Mouse (Mus musculus) spleen, postnatal 14 days (tissue): ENCODE measurements around the gene Zic5.

ENCODE experiments used
- DNase-seq, 2 experiments: peaks; one replicate each; pipeline ENCODE4 v3.0.0; 2021 to 2022; ENCODE audit warnings: low spot score in 2 of 2

Gene Zic5

DNA sequence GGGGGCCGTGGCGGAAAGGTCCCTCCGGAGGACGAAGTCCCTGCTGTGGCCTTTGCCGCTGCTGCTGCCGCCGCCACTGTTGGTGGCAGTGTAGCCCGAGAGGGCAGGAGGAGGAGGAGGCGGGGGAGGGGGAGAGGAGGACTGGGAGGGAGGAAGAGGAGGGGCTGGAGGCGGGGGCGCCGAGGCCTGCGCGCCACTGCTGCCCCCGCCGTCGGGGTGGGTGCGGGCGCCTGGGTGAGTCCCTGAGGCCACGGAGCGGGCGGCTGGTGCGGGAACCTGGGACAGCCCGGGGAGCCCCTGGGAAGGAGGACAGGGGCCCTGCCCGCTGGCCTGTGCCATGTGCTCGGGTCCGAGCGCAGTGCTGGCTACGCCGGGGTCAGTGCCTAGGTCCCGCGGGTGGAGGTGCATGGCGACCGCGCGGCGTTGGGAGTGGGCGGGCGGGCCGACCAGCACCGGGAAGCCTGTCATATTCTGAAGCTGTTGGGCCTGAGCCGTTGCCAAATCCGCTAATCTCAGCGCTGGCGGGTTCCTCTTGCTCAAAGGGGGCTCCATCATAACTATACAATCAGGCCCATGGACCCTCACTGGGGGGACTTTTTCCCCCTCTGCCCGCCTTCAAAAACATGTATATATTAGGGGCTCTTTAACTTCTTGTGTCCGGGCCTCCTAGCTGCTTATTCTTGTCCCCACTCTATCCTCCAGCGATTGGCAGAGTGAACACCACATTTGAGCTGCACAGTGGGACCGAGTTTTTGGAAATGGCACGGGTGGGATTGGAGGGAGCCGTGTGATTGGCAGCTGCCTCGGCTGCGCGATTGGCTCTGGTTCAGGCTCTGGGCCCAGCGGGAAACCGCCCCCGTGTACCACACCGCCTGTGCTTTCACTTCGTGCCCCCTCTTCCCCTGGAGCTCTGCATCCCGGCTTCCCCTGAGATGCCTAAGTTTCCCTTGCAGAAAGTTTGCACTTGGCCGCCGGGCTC is at the start of gene Zic5:
Gene Zic5, minus strand, starts transcription at position 915 of the 979 bp plus-strand sequence.
- no peak for DNase-seq

GRCm38 (mm10) chr14:122513511-122514036 is 48.1 kb upstream of the Zic5 start:
- no peak for DNase-seq

GRCm38 (mm10) chr14:122511519-122511918 is 46.0 kb upstream of the Zic5 start:
- no peak for DNase-seq

DNA sequence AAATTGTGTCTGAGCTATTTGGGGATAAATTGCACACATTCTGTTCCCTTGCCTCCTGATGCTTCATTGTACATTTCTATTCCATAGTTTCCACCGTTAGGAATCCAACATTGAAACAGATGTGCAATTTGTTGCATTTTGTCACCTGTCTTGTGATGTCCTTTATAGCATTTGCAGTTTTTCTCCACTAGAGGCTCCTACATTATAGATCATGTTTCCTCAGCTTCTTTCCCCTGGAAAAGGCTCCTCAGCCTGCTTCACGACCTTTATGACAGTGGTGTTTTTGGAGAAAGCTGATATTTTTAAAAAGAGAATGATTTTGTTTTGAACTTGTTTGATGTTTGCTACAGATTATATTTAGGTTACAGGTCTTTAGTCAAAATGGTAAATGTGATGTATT is 43.6 kb upstream of the Zic5 start:
- no peak for DNase-seq

DNA sequence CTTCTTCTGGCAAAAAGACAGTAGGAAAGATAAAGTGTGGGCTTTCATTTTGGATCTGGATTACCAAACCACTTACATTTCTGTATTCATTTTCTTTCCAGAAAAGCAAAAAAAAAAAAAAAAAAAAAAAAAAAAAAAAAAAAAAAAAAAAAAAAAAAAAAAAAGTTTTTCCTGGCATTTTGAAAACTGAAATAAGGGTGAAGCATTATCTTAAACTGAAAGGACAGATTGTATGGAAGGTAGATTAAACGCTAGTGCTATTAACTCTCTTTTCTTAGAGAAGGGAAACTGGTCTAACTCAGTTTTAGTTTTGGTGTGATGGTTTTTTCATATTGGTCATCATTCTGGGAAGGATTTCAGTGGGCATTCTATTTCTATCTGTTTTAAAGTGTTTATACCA is 26.5 kb upstream of the Zic5 start:
- no peak for DNase-seq

GRCm38 (mm10) chr14:122491521-122491920 is 26.0 kb upstream of the Zic5 start:
- no peak for DNase-seq

- DNase-seq, result no peak
Observed at GRCm38 (mm10) chr14:122490441-122491328, 25.2 kb upstream of the Zic5 start, which contains the start of gene Gm10837. TSS of gene Gm10837 (plus strand) at chr14:122490586.

DNA sequence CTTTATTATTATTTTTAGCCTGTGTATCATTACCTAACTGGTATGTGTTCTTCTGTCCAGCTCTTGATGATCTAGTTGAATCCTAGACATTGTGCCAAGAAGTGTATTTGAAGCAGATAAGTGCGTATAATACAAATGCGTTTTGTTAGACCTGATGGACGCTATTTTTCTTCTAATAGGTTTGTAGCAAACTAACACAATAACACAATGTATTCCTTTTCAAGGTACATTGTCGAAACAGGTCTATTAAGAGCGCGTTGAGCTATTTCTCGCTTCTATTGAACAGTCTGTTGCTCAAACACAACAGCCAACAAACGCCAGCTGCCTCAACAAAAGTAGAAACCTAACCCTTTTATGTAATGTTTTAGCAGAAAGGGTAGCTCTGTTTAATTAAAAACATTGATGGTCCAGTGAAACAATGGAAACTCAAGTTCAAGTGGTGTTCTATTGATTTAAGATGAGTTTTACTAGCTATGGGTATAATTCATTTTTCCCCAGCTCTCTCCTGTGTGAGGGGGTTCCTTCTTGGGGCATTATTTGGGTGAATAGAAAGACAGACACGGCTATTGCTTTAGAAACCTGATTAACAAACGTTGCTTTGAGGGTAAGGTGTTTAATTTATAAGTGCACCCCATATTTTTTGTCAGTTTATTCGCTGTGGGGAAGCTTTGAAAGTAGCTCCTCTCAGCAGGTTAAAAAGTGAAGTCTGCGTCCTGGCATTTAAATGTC is 24.4 kb upstream of the Zic5 start:
- no peak for DNase-seq

DNA sequence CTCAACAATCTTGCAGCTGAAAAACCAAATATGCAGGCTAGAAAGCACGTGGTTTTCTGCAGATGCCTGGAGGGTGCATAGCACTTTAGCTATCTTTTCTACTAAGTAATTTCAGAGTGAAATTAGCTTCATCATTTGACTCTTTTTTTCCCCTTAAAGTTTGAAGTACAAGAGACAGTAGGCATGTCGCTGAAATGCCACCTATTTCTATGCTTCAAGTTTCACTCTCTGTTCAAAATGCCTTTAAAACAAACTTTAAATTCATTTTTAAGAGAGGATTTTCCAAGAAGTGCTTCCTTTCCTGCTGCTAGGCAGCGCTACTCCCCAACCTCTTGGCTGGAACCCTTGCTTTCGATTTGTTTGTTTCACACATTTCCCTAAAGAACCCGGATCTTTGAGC is 23.6 kb upstream of the Zic5 start:
- DNase-seq, result no peak

GRCm38 (mm10) chr14:122487366-122487765 is 21.9 kb upstream of the Zic5 start:
- no peak for DNase-seq

DNA sequence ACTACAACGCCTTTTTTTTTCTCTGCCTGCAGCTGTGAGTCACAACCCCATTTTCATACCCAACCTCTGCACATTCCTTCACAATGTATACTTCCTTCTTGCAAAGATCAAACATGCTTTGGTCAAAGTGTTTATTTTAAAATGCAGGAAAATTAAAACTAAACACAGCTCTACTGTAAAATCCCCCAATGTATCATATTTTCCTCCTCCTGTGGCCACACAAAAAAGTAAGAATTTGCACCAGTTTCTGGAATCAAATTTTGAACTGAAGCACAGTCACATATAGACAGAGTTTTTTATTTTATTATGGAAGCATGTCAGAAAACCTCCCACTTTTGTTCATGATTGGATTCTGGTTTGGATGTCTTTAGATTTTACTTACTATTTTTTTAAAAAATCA is 21.1 kb upstream of the Zic5 start:
- no peak for DNase-seq

DNA sequence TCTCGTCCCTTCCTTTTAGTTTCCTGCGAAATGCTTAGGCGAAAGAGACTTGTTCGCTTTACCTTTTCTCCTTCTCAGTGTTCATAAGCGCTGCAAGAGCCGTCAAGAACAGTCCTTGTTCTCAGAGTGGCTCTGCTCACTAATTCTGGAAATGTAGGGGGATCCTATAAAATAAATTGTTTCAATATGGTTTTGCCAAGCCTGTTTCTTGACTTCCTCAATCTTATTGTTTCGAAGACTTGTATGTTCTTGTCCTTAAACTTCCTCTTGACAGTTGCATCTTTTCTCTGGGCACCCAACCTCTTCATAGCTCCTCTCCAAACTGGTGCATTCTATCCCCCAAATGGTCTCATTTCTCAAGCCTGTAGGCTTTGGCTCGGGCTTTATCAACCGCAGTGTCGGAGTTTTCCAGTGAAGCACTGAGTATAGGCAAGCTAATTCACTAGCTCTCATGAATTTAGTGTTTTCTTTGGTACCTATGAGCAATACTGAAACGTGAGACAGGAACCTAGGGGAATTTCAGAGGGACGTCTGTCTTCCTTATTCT is 20.2 kb upstream of the Zic5 start:
- DNase-seq, result no peak

GRCm38 (mm10) chr14:122484844-122485551 is 19.5 kb upstream of the Zic5 start:
- no peak for DNase-seq

DNA sequence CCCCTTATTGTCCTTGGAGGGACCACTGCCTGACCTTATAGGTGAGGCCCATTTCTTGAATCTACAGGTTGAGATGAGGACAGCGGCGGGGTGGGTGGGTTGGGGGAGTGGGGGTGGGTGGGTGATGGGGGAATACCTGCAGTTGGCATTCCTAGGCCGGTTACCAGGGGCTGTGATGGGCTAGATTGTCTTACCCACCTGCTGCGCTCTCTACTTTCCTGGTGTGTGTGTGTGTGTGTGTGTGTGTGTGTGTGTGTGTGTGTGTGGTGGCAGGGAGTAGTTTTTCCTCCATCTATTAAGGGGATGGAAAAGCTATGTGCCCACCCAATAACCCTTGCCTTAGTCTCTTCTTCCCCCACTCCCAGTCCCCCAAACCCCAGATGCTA is 19.0 kb upstream of the Zic5 start:
- no peak for DNase-seq

GRCm38 (mm10) chr14:122483556-122484421 is 18.3 kb upstream of the Zic5 start:
- DNase-seq, result no peak

DNA sequence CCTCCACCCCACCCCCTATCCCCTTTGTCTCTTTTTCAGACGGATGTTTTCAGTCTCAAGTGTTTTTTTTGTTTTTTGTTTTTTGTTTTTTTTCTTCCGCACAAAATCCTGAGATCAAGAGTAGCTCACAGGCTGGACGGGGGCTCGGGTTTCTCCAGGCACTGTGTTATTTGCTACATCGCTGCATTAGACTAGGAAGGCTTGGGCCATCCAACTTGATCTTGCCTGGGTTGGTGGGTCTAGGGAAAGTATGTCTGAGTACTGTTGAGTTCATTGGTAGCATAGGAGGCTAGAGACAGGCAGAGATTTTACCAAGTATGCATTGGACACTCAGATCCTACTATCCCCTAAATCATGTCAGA is 17.5 kb upstream of the Zic5 start:
- no peak for DNase-seq

DNA sequence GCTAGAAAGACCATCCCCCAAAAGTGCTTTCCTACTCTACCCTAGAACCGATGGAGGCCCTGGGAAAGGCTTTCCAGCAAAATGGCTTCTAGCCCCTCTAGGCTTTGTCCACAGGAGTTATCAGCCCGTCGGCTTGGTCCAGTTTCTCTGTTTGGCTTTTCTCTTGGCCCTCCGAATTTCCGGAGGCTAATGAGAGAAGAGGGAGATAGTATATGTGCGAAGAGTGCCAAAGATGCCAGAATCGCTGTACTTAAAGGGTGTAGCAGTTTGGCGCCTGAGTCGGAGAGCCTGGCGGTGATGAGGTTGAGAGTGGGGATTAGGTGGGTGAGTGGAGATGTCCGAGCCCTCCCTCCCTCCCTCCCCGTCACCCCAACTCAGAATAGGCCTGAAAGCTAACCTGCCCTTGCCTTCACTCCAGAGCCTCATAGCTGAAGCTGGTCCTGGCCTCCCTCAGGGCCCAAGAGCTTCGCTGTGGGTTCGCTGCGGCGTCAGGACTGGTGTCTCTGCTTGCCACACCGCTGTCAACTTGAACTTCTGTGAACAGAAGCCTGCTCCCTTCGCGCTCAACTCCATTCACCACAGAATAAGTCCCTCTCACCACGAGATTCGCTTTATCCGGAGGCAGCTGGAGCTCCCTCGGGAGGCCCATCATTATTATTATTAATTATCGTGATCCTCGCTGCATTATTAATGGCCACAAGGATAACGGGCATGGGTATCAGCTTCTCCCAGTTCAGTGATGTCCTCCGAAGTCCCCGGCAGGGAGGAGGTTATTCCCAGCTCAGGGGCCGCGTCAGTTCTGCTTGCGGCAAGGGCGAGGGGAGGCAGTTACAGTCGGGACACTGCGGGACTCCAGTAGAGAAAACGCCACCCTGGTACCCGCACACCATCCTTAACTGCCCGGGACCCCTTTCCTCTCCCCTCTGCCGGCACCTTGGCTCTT is 16.9 kb upstream of the Zic5 start:
- DNase-seq, result no peak

DNA sequence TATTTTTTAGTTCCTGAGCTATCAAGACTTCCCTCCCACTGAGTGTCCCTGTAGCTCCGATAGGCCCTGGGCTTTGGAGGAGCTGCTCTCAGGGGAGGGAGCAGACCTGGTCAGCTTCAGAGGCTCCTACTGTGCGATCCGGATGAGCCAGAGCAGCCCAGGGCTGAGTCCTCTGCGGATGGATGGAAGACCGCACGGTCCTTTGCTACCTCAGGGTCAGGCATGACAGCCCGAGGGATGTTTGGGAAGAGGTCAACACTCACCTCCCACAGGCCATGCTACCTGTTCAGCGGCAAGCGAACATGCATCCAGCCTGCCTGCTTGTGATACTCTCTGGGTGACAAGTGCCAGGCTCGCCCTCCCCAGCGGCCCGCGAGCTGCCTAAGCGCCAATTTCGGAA is 15.7 kb upstream of the Zic5 start:
- DNase-seq, result no peak

- DNase-seq, result no peak
Observed at GRCm38 (mm10) chr14:122480355-122480754, 14.9 kb upstream of the Zic5 start.
